Mouse (Mus musculus): ENCODE data around the gene Inip. TPM values are rescaled to one million over a fixed set of nuclear protein-coding genes. Genes with fewer than 3 reads are reported as not detected.

Inip gene
- polyA plus RNA-seq (2016; fragmentation: Nextera tagmentation; extraction: Ambion mirVana): 71.7 and 78.2 TPM in 2 replicates

GRCm38 (mm10) chr4:59801489-59801888 is at the start of gene Inip:
Gene Inip (minus strand): TSS chr4:59801589.
- no peaks in the 10 kb centered on the region for H3K27me3 ChIP-seq

GRCm38 (mm10) chr4:59850181-59850580 is 48.8 kb upstream of the Inip start:
- Histone ChIP-seq H3K4me1 (no peaks in the 10 kb centered on the region), H3K4me3 (no peak overlapping the region), H3K27me3 (no peaks in the 10 kb centered on the region), H3K4me2 (replicated peaks) (no peak overlapping the region), H3K36me3 (0 out of 2 replicates have a peak, but pooled peaks cover 6% of the 10 kb centered on the region), H3K9me3 (0 out of 2 replicates have a peak, but pooled peaks cover 6% of the 10 kb centered on the region), H3K27ac (no peak overlapping the region), H3K9ac (no peak overlapping the region)
- WGBS: 80% methylated on average over 2 of the region's 2 CpGs
- ATAC-seq (ENCODE audit: insufficient number of reproducible peaks, insufficient read depth, low FRiP score, low TSS enrichment): no peak

More at GRCm38 (mm10) chr4:59801489-59801888, at the start of gene Inip:
- Histone ChIP-seq H3K36me3 (no peaks in the 10 kb centered on the region), H3K9me3 (no peaks in the 10 kb centered on the region), H3K27ac (no peak within 1 kb of the TSS), H3K4me2 (replicated peaks) (no peak within 1 kb of the TSS), H3K4me1 (peaks cover 4% of the 10 kb centered on the region; the same call in 1 of the 2 replicates), H3K9ac (no peak within 1 kb of the TSS), H3K4me3 (no peak within 1 kb of the TSS)
- no peak for ATAC-seq (ENCODE audit: insufficient number of reproducible peaks, insufficient read depth, low FRiP score, low TSS enrichment)

GRCm38 (mm10) chr4:59847447-59847846 is 46.1 kb upstream of the Inip start:
- peaks cover 8% of the 10 kb centered on the region; the same call in 1 of the 2 replicates for H3K4me1 ChIP-seq
- no peak overlapping the region for H3K4me2 ChIP-seq (replicated peaks)
- H3K27me3 ChIP-seq: no peaks in the 10 kb centered on the region
- WGBS: 83% methylated on average over 5 of the region's 5 CpGs
- ATAC-seq (ENCODE audit: insufficient number of reproducible peaks, insufficient read depth, low FRiP score, low TSS enrichment): no peak
- no peak overlapping the region for H3K4me3 ChIP-seq
- H3K36me3 ChIP-seq: 0 out of 2 replicates have a peak, but pooled peaks cover 6% of the 10 kb centered on the region
- no peak overlapping the region for H3K27ac ChIP-seq
- no peak overlapping the region for H3K9ac ChIP-seq
- H3K9me3 ChIP-seq: 0 out of 2 replicates have a peak, but pooled peaks cover 6% of the 10 kb centered on the region

- no peak overlapping the region for H3K27ac ChIP-seq
- no peak overlapping the region for H3K4me2 ChIP-seq (replicated peaks)
- ATAC-seq (ENCODE audit: insufficient number of reproducible peaks, insufficient read depth, low FRiP score, low TSS enrichment): no peak
- H3K9me3 ChIP-seq: no peaks in the 10 kb centered on the region
- peaks cover 10% of the 10 kb centered on the region; the same call in 1 of the 2 replicates for H3K4me1 ChIP-seq
- no peak overlapping the region for H3K9ac ChIP-seq
- H3K27me3 ChIP-seq: no peaks in the 10 kb centered on the region
- no peak overlapping the region for H3K4me3 ChIP-seq
- H3K36me3 ChIP-seq: 0 out of 2 replicates have a peak, but pooled peaks cover 6% of the 10 kb centered on the region
- 87% methylated on average over 3 of the region's 3 CpGs for WGBS
These were observed 43.9 kb upstream of the Inip start for GRCm38 (mm10) chr4:59845245-59845637.

- H3K4me3 ChIP-seq: no peak overlapping the region
- 82% methylated on average over 15 of the region's 15 CpGs for WGBS
- no peak for ATAC-seq (ENCODE audit: insufficient number of reproducible peaks, insufficient read depth, low FRiP score, low TSS enrichment)
These were observed 43.3 kb upstream of the Inip start for GRCm38 (mm10) chr4:59844460-59845244.

GRCm38 (mm10) chr4:59837659-59838058 is 36.3 kb upstream of the Inip start:
- Histone ChIP-seq H3K36me3 (no peaks in the 10 kb centered on the region), H3K4me1 (peaks cover 4% of the 10 kb centered on the region; the same call in 1 of the 2 replicates), H3K27ac (no peak overlapping the region), H3K4me3 (no peak overlapping the region), H3K9ac (no peak overlapping the region), H3K27me3 (no peaks in the 10 kb centered on the region), H3K4me2 (replicated peaks) (no peak overlapping the region), H3K9me3 (no peaks in the 10 kb centered on the region)
- 77% methylated on average over 7 of the region's 7 CpGs for WGBS
- no peak for ATAC-seq (ENCODE audit: insufficient number of reproducible peaks, insufficient read depth, low FRiP score, low TSS enrichment)

More at GRCm38 (mm10) chr4:59844460-59845244, 43.3 kb upstream of the Inip start:
- no peak overlapping the region for H3K9ac ChIP-seq
- H3K36me3 ChIP-seq: 0 out of 2 replicates have a peak, but pooled peaks cover 6% of the 10 kb centered on the region
- H3K27me3 ChIP-seq: no peaks in the 10 kb centered on the region
- peaks cover 10% of the 10 kb centered on the region; the same call in 1 of the 2 replicates for H3K4me1 ChIP-seq
- H3K4me2 ChIP-seq (replicated peaks): no peak overlapping the region
- no peaks in the 10 kb centered on the region for H3K9me3 ChIP-seq
- 0 out of 2 replicates have a peak overlapping the region, but pooled peaks have one; percentile 8 for H3K27ac ChIP-seq

GRCm38 (mm10) chr4:59832810-59833209 is 31.4 kb upstream of the Inip start:
- no peak for ATAC-seq (ENCODE audit: insufficient number of reproducible peaks, insufficient read depth, low FRiP score, low TSS enrichment)

GRCm38 (mm10) chr4:59831038-59831437 is 29.6 kb upstream of the Inip start:
- Histone ChIP-seq H3K9me3 (no peaks in the 10 kb centered on the region), H3K9ac (no peak overlapping the region), H3K36me3 (no peaks in the 10 kb centered on the region), H3K4me2 (replicated peaks) (no peak overlapping the region), H3K27me3 (no peaks in the 10 kb centered on the region), H3K27ac (no peak overlapping the region), H3K4me3 (no peak overlapping the region), H3K4me1 (no peaks in the 10 kb centered on the region)
- 85% methylated on average over 5 of the region's 5 CpGs for WGBS
- ATAC-seq (ENCODE audit: insufficient number of reproducible peaks, insufficient read depth, low FRiP score, low TSS enrichment): no peak

More at GRCm38 (mm10) chr4:59832810-59833209, 31.4 kb upstream of the Inip start:
- Histone ChIP-seq H3K4me3 (no peak overlapping the region), H3K27me3 (no peaks in the 10 kb centered on the region), H3K9me3 (no peaks in the 10 kb centered on the region), H3K27ac (no peak overlapping the region), H3K4me2 (replicated peaks) (no peak overlapping the region), H3K9ac (no peak overlapping the region), H3K4me1 (no peaks in the 10 kb centered on the region), H3K36me3 (no peaks in the 10 kb centered on the region)
- WGBS: 67% methylated on average over 6 of the region's 6 CpGs

- no peaks in the 10 kb centered on the region for H3K9me3 ChIP-seq
- H3K27ac ChIP-seq: no peak overlapping the region
- no peak overlapping the region for H3K4me2 ChIP-seq (replicated peaks)
- ATAC-seq (ENCODE audit: insufficient number of reproducible peaks, insufficient read depth, low FRiP score, low TSS enrichment): no peak
- H3K4me3 ChIP-seq: no peak overlapping the region
- 78% methylated on average over 4 of the region's 4 CpGs for WGBS
- no peaks in the 10 kb centered on the region for H3K36me3 ChIP-seq
- no peak overlapping the region for H3K9ac ChIP-seq
- no peaks in the 10 kb centered on the region for H3K27me3 ChIP-seq
- no peaks in the 10 kb centered on the region for H3K4me1 ChIP-seq
These were observed 27.7 kb upstream of the Inip start for GRCm38 (mm10) chr4:59829072-59829471.

- Histone ChIP-seq H3K4me2 (replicated peaks) (no peak overlapping the region), H3K4me1 (no peaks in the 10 kb centered on the region)
- WGBS: 90% methylated on average over 5 of the region's 5 CpGs
These were observed 25.0 kb upstream of the Inip start for GRCm38 (mm10) chr4:59826381-59826780.

GRCm38 (mm10) chr4:59825634-59826033 is 24.2 kb upstream of the Inip start:
- H3K27ac ChIP-seq: no peak overlapping the region
- no peaks in the 10 kb centered on the region for H3K36me3 ChIP-seq
- H3K9ac ChIP-seq: no peak overlapping the region
- H3K9me3 ChIP-seq: no peaks in the 10 kb centered on the region
- no peak for ATAC-seq (ENCODE audit: insufficient number of reproducible peaks, insufficient read depth, low FRiP score, low TSS enrichment)
- 86% methylated on average over 6 of the region's 6 CpGs for WGBS
- no peak overlapping the region for H3K4me3 ChIP-seq
- H3K4me2 ChIP-seq (replicated peaks): no peak overlapping the region
- no peaks in the 10 kb centered on the region for H3K27me3 ChIP-seq
- no peaks in the 10 kb centered on the region for H3K4me1 ChIP-seq

More at GRCm38 (mm10) chr4:59826381-59826780, 25.0 kb upstream of the Inip start:
- no peaks in the 10 kb centered on the region for H3K27me3 ChIP-seq
- H3K4me3 ChIP-seq: no peak overlapping the region
- no peak for ATAC-seq (ENCODE audit: insufficient number of reproducible peaks, insufficient read depth, low FRiP score, low TSS enrichment)
- H3K27ac ChIP-seq: no peak overlapping the region
- H3K9me3 ChIP-seq: no peaks in the 10 kb centered on the region
- no peak overlapping the region for H3K9ac ChIP-seq
- H3K36me3 ChIP-seq: no peaks in the 10 kb centered on the region

- Histone ChIP-seq H3K9ac (no peak overlapping the region), H3K9me3 (no peaks in the 10 kb centered on the region), H3K4me2 (replicated peaks) (no peak overlapping the region), H3K4me1 (no peaks in the 10 kb centered on the region), H3K4me3 (no peak overlapping the region), H3K36me3 (no peaks in the 10 kb centered on the region), H3K27me3 (no peaks in the 10 kb centered on the region), H3K27ac (no peak overlapping the region)
- WGBS: 86% methylated on average over 5 of the region's 5 CpGs
- no peak for ATAC-seq (ENCODE audit: insufficient number of reproducible peaks, insufficient read depth, low FRiP score, low TSS enrichment)
These were observed 23.5 kb upstream of the Inip start for GRCm38 (mm10) chr4:59824860-59825259.
